Mouse (Mus musculus) embryo, embryonic 11.5 days (tissue): ENCODE measurements around the gene Mvb12a.
A peak's percentile ranks its signal among the peaks of the same experiment; 100 is the strongest.
"Not testable (repeated sequence)": the region's sequence is repeated elsewhere in the genome, so short reads cannot be mapped to it uniquely, and the experiment has no call there.

Experiments used
- DNase-seq: peaks from one replicate; pipeline ENCODE4 v3.0.0-alpha.2; 2012; ENCODE audit warnings: low read depth, low spot score

Mvb12a gene

GRCm38 (mm10) chr8:71526272-71526671 is 16.4 kb upstream of the Mvb12a start:
- DNase-seq: no peak

GRCm38 (mm10) chr8:71527162-71527870 is 15.4 kb upstream of the Mvb12a start:
- no peak for DNase-seq

- no peak for DNase-seq
These were observed 14.2 kb upstream of the Mvb12a start for GRCm38 (mm10) chr8:71528362-71529073.

- DNase-seq: not testable (repeated sequence)
These were observed 11.8 kb upstream of the Mvb12a start for GRCm38 (mm10) chr8:71530735-71531467.

GRCm38 (mm10) chr8:71534263-71534810 is 8.4 kb upstream of the Mvb12a start:
- DNase-seq: no peak

GRCm38 (mm10) chr8:71535663-71536062 is 7.1 kb upstream of the Mvb12a start:
- no peak for DNase-seq

GRCm38 (mm10) chr8:71537028-71537867 is 5.5 kb upstream of the Mvb12a start, which contains the start of gene Bst2:
Gene Bst2, minus strand, starts transcription at chr8:71537456.
- DNase-seq: peak; percentile 72

- no peak for DNase-seq
These were observed 1.0 kb downstream of the Mvb12a start for GRCm38 (mm10) chr8:71543755-71544154.

- no peak for DNase-seq
These were observed 2.3 kb downstream of the Mvb12a start for GRCm38 (mm10) chr8:71545053-71545452.

GRCm38 (mm10) chr8:71547590-71547989 is 4.9 kb downstream of the Mvb12a start:
- DNase-seq: no peak

GRCm38 (mm10) chr8:71550754-71551153 is 8.0 kb downstream of the Mvb12a start:
- no peak for DNase-seq

GRCm38 (mm10) chr8:71552770-71553169 is 10.0 kb downstream of the Mvb12a start:
- no peak for DNase-seq

- no peak for DNase-seq
These were observed 11.3 kb downstream of the Mvb12a start for GRCm38 (mm10) chr8:71554001-71554400.

- no peak for DNase-seq
These were observed 11.9 kb downstream of the Mvb12a start for GRCm38 (mm10) chr8:71554644-71555043.

GRCm38 (mm10) chr8:71558071-71558957 is 15.6 kb downstream of the Mvb12a start, which contains the start of gene Tmem221:
Gene Tmem221, minus strand, starts transcription at chr8:71558871.
- no peak for DNase-seq

GRCm38 (mm10) chr8:71558958-71559690 is 16.4 kb downstream of the Mvb12a start:
- DNase-seq: peak; percentile 40

- DNase-seq: no peak
These were observed 17.3 kb downstream of the Mvb12a start for GRCm38 (mm10) chr8:71560071-71560470.

GRCm38 (mm10) chr8:71560765-71561164 is 18.0 kb downstream of the Mvb12a start:
- DNase-seq: no peak

- peak; percentile 56 for DNase-seq
These were observed 18.7 kb downstream of the Mvb12a start for GRCm38 (mm10) chr8:71561401-71561800.
